Mouse (Mus musculus) gastrocnemius, postnatal 25 days (tissue): ENCODE data around the gene Lrrc49. TPM values are rescaled to one million over a fixed set of nuclear protein-coding genes. Genes with fewer than 3 reads are reported as not detected.

Experiments
- DNase-seq: peaks from one replicate; pipeline ENCODE4 v3.0.0; 2022
- total RNA-seq, 2 experiments: library from RNA; stranded (reverse); gene quantifications; 1 replicate in 1 of 2; 2 replicates in 1 of 2; pipeline ENCODE4 v1.2.3; 2021

The Lrrc49 gene
- total RNA-seq, 2 experiments from 2014 or later = 2.1 to 3.0 TPM

DNA sequence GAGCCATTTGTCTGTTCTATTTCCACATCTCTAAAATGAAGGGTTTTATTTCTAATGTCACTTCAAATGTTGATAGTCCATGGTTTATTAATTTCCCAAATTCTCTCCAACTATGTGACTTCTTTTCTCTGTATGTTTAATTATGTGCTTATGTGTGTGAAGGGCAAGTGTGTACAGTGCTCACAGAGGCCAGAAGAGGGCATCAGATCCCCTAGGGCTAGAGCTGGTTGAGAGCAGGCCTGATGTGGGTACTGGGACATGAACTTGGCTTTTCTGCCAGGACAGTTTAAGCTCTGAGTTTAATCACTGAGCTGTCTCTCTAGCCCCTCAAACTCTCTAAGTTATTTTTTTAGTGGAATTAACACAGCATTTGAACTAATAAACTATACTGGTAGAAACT lies 13.2 kb downstream of the Lrrc49 start:
- DNase-seq = no peak

GRCm38 (mm10) chr9:60672568-60672967 lies 15.4 kb downstream of the Lrrc49 start:
- DNase-seq = no peak

DNA sequence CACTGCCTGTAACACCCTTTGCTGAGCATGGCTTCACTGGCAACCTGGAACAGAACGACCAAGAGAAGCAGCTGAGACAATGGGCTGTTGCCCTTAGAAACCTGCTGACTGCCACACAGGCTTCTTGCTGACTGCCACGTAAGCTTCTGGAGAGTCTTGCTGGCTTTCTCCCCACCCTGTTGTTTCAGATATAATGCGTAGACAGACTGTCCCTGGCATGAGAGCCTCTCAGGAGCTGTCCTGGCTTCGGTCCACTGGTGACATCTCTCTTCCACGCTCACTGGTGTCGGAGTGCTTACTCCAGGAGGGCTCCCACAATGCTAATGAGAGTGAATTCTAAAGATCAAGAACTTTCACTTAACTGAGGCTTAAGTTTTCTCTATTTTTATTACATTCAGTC lies 19.1 kb downstream of the Lrrc49 start:
- no peak for DNase-seq

DNA sequence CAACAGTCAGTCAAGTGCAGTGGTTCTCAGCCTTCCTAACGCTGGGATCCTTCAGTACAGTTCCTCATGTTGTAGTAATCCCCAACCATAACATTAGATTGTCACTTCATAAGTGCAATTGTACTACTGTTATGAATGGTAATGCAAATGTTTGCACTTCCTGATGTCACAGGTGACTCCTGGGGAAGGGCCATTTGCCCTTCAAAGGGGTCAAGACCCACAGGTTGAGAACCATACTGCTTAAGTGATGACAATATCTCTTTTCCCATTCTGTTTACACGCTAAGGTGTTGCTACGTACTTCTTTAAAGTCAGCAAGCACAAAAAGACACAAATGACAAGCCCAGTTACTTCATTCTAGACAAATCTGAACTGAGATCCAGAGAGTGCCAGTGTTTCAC lies 22.4 kb downstream of the Lrrc49 start:
- DNase-seq = no peak

GRCm38 (mm10) chr9:60664866-60665265 lies 23.1 kb downstream of the Lrrc49 start:
- DNase-seq = no peak

- DNase-seq = peak; percentile 79
These were observed 23.6 kb downstream of the Lrrc49 start for GRCm38 (mm10) chr9:60664385-60664784.

DNA sequence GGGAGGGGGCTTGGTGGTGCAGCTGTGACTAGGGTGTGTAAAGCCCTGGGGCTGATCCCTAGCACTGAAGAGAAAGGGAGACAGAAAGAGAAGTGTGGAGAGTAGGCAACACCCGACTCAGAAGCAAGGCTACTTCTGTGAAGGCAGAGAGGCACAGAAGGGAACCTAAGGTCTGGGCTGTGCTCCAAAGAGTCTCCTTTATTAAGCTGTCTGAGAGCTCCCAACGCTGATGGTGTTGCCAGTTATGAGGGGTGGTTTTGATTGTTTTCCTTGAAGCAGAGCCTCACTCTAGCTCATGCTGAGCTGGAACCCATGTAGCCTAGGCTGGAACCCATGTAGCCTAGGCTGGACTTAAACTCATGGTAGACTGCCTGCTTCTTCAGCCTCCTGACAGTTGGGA lies 25.0 kb downstream of the Lrrc49 start:
- no peak for DNase-seq

- DNase-seq = no peak
These were observed 34.4 kb downstream of the Lrrc49 start for GRCm38 (mm10) chr9:60653582-60653981.

GRCm38 (mm10) chr9:60653137-60653536 lies 34.8 kb downstream of the Lrrc49 start:
- no peak for DNase-seq

DNA sequence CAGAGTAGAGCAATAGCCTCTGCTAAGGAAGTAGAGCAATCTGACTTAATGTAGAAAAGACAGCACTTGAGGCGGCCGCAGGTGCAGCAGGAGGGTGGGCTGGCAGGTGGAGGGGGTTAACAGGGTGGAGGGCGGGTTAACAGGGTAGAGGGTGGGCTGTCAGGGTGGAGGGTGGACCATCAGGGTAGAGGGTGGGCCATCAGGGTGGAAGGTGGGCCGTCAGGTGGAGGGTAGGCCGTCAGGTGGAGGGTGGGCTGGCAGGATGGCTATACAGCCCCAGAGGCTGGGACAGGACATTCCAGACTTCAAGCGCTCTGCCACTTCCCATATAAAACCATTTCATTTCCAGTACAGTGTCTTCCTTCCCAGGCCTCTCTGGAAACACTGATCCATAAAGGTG lies 37.7 kb downstream of the Lrrc49 start:
- DNase-seq = no peak

DNA sequence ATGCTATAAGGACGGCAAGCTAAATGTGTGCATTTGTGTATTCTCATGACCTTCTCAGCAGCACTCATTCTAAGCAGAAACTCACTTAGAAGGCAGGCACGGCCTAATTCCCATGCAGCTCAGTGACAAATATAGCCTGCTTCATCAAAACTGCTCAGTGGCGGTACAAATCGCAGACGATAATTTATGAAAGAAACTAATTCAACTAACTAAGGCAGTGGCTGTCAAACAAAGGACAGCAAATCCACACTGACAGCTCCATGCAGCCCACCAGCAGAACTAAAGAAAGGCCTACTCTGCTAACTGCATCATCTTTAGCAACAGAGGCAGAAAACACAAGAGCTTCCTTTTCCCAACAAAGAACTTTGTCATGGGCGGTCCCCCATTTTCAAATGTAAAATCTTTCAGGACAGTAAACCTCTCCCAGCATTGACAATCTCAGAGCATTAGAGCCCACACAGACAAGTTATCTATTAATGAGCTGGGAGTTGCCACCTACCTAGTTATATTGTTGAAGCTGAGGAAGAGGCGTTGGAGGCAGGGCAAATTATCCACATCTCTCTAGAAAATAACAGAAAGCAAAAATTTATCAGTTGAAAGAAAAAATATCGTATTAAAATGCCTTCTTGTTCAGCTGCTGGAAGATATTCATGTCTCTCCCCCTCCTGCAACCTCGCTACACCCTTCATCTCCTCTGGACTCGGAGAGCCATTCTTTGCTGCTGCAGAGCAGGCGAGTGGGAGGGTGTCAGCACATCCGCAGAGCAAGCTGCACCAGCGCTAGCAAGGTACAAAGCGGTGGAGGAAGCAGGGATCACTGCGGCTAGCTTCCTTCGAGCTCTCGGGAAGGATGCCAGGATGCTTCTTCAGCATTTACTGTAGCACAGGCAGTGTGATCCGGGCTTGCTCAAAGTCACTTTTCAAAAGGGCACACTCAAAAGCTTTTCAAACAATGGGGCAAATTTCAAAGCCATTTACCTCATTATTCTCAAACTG lies 38.7 kb downstream of the Lrrc49 start:
- DNase-seq = no peak

DNA sequence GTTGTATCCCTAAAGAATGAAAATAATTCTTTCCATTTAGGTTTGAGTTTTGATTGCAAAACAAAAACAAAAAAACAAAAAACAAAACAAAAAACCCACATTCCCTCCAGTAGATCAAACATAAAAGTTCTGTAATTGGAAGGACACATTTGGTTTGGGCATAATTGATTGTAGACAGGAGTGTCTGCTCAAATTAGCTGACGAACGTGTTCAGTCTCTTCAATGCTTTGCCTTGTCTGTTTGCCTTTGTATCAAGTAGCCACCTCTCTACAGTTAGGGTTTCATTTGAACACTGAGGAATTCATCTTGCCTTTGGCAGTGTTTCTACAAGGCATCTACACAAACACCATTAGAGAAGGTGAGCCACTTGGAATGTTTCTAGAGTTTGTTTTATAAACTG lies 54.4 kb downstream of the Lrrc49 start:
- DNase-seq = no peak

DNA sequence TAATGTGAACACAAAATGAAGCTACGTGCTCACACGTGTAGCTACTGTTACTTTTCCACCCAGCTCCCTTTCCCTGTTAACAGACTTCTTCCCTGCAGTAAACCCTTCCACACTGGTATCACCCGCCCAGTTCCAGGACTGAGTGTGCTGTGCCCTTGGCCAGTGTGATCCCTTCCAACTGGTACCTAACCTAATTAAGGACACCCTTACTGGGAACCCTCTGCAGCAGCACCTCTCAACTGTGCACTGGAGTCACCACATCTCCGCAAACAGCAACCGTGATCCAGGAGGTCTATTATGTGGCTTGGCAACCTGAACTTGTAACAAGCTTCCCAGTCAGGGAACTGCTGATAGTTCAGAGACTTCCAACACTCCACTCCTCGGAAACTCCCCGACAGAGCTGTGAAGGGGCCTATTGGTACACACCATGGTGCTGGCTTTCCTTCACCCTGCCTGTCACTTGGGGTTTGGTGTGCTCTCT lies 61.6 kb downstream of the Lrrc49 start:
- no peak for DNase-seq

DNA sequence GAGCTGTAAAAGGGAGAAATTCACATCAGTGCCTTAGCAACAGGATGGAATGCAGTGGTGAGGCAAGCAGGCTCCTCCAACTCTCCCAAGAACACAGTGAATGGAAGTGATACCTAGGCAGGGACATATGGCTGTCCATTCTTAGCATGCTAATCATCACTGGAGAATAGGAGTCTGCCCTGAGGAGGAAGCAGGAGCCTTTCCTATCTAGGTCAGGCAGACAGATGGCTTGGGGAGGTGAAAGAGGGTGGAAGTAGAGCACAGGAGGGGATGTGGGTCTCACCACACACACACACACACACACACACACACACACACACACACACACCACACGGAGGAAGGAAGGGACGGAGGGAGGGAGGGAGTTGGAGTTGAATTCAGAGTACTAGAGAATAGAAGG lies 62.1 kb downstream of the Lrrc49 start:
- no peak for DNase-seq

DNA sequence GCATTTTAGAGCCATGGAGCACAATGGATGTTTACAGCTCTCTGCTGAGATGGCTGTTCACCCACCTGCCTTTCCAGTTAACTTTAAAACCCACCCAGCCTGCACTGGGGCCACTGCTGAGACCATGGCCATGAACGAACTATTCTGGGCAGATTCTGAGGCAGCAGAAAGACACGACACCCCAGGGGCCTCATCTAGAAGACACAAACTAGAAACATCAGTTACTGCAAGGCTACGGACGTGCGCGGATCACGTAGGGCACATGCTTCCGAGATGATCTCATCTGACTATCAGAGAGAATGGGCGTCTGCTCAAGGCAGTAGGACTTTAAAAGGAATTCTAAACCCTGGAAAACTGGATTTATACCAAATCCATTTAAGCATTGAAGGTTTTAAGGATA lies 71.0 kb downstream of the Lrrc49 start:
- DNase-seq = peak; percentile 18

- DNase-seq = no peak
These were observed 71.6 kb downstream of the Lrrc49 start for GRCm38 (mm10) chr9:60616359-60616758.

- no peak for DNase-seq
These were observed 75.7 kb downstream of the Lrrc49 start for GRCm38 (mm10) chr9:60612260-60612659.

DNA sequence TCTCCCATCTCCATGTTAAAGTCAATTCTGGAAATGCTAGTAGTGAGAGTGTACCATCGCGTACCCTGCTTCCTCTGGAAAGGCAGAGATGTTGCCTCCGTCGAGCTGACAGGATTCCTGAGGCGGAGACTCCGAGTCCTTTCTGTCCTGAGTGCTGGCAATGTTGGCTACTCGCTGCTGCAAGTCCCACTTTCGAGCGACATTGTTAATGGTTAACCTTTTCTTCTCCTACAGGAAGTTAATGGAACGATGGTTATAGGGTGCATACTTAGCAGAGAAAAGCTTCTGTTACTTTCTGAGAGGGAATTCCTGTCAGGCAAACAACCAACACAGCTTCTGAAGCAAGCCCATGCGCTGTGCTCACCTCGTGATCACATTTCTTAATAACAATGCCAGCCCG lies 77.8 kb downstream of the Lrrc49 start:
- DNase-seq = no peak

- no peak for DNase-seq
These were observed 79.1 kb downstream of the Lrrc49 start for GRCm38 (mm10) chr9:60608857-60609256.

- no peak for DNase-seq
These were observed 79.9 kb downstream of the Lrrc49 start for GRCm38 (mm10) chr9:60608086-60608485.

- peak; percentile 28 for DNase-seq
These were observed 83.0 kb downstream of the Lrrc49 start for GRCm38 (mm10) chr9:60604971-60605370.

DNA sequence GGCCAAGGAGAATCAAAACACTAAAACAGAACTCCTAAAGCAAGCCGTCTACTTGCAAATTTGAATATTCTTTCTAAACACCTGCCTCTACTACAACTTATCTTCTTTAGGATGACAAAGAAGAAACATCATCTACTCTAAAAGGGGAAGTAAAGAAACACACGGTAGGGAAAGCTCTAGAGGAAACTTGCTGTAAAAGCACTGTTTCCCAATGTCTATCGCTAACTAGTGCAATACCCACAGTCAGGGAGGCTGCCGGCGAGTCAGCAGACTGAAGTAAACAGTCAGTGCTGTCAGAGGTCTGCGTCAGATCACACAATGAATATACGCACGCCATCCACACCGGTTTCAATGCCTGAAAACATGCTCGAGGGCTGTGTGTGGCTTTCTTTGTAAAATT lies 86.0 kb downstream of the Lrrc49 start:
- DNase-seq = no peak

- DNase-seq = no peak
These were observed 87.7 kb downstream of the Lrrc49 start for GRCm38 (mm10) chr9:60600273-60600672.

DNA sequence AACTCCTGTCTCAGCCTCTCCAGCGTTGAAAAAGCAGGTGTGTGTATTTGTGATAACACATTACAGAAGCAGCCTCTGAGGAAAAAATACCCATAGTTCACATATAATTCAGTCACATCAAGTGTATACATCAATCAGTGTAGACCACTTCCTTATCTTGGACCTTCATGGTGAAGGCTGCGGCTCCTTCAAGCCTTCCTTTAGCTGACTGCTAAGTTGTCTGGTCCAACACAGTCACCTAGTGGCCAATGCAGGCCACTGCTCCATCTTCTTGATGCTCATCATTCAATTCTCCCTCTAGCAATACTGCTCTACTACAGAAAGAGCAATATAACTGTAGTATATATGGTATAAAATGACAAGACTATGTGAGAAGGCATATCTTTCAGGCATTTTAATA lies 88.5 kb downstream of the Lrrc49 start:
- no peak for DNase-seq
